Mouse (Mus musculus) embryonic facial prominence, embryonic 11.5 days (tissue): ENCODE results near the gene Ndufa8. TPM values are rescaled to one million over a fixed set of nuclear protein-coding genes. Genes with fewer than 3 reads are reported as not detected.

Experiments
- ATAC-seq: fragments of 200-750 bp; cut with Nextera tagmentation; replicated peaks from 2 replicates; pipeline ENCODE4 v1.8.0; 2017; ENCODE audit warnings: low read depth; ENCODE audit not compliant: insufficient number of reproducible peaks, low FRiP score, low TSS enrichment
- DNase-seq: peaks from one replicate; pipeline ENCODE4 v3.0.0-alpha.2; 2015; ENCODE audit warnings: low spot score
- H3K27ac ChIP-seq: fragments of 300-500 bp; sonication (generic); replicated peaks from 2 replicates; pipeline ENCODE4 v1.5.1; 2014; ENCODE audit warnings: mild to moderate bottlenecking, low read depth, low read length, control low read depth
- H3K27me3 ChIP-seq: fragments of 300-500 bp; sonication (generic); 2 replicates; pipeline ENCODE4 v1.6.1; 2014; ENCODE audit warnings: mild to moderate bottlenecking, low read length, moderate library complexity, mixed read lengths; ENCODE audit not compliant: control insufficient read depth, insufficient read depth
- H3K36me3 ChIP-seq: fragments of 300-500 bp; sonication (generic); replicated peaks from 2 replicates; pipeline ENCODE4 v1.6.1; 2014; ENCODE audit warnings: low read depth, mild to moderate bottlenecking, low read length, moderate library complexity, mixed read lengths; ENCODE audit not compliant: control insufficient read depth, insufficient read depth
- H3K4me1 ChIP-seq: fragments of 300-500 bp; sonication (generic); 2 replicates; pipeline ENCODE4 v1.6.1; 2014; ENCODE audit warnings: low read length, mixed read lengths; ENCODE audit not compliant: control insufficient read depth, insufficient read depth
- H3K4me2 ChIP-seq: fragments of 300-500 bp; sonication (generic); 2 replicates; pipeline ENCODE4 v1.6.1; 2014; ENCODE audit warnings: low read depth, mild to moderate bottlenecking, control low read depth, low read length, moderate library complexity
- H3K4me3 ChIP-seq: fragments of 300-500 bp; sonication (generic); 2 replicates; pipeline ENCODE4 v1.5.1; 2014; ENCODE audit warnings: low read depth, low read length, control low read depth
- H3K9ac ChIP-seq: fragments of 300-500 bp; sonication (generic); replicated peaks from 2 replicates; pipeline ENCODE4 v1.6.1; 2014; ENCODE audit warnings: mild to moderate bottlenecking, control low read depth, low read length
- H3K9me3 ChIP-seq: fragments of 300-500 bp; sonication (generic); replicated peaks from 2 replicates; pipeline ENCODE4 v1.6.1; 2016; ENCODE audit warnings: mild to moderate bottlenecking, low read length, inconsistent platforms, mixed read lengths; ENCODE audit not compliant: control insufficient read depth
- WGBS: fragments of 180-500 bp; shearing (Covaris S2); extraction: QIAGEN DNeasy Blood & Tissue Kit; methylation state at CpG from one replicate; pipeline ENCODE4 v1.1.7; 2014; 5-methylcytosine and 5-hydroxymethylcytosine counted together
- polyA plus RNA-seq: library from polyadenylated mRNA; unstranded; fragments of >200 nt; fragmentation: Nextera tagmentation; extraction: Ambion mirVana; gene quantifications from 2 replicates; pipeline ENCODE4 v1.2.1, GENCODE M21; 2014

Ndufa8 gene
- polyA plus RNA-seq, 1 experiment from 2014 or later = 200 TPM

DNA sequence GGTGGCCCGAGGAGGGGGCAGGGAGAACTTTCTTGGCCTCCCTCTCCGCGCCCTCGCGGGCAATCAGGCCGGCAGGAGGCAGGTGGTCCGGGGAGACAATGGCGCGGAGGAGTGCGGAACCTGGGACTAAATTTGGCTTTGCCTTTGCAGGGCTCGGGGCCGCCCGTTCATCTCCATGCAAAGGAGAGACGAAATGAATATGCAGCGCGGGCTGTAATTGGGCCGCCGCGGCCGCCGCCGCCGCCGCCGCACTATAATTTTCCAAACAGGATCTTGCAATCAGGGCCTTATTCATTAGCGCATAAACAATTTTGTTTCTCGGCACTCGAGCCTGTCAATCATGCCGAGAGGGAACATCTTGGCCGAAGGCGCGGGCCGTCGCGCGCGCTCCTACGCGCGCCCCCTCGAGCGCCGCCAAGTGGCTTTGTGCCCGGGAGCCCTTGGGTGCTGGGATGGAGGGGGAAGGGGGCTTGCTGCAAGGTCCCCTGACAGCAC is 37.8 kb downstream of the Ndufa8 start:
- H3K9ac ChIP-seq = peak overlapping the region; percentile 62
- H3K4me2 ChIP-seq = peak overlapping the region; percentile 68
- H3K4me1 ChIP-seq = peaks cover 3% of the 10 kb centered on the region; the same call in 1 of the 2 replicates
- 0 out of 2 replicates have a peak overlapping the region, but pooled peaks have one; percentile 1 for H3K27ac ChIP-seq
- under 1% methylated on average over 44 of the region's 44 CpGs for WGBS
- peak; percentile 58 for DNase-seq
- peaks cover 6% of the 10 kb centered on the region; the same call in 1 of the 2 replicates for H3K27me3 ChIP-seq
- H3K36me3 ChIP-seq = no peaks in the 10 kb centered on the region
- peak overlapping the region; percentile 37 for H3K4me3 ChIP-seq
- H3K9me3 ChIP-seq = no peaks in the 10 kb centered on the region
- ATAC-seq = 0 out of 2 replicates have a peak, but pooled peaks have one; percentile 35

GRCm38 (mm10) chr2:36010579-36010978 is 38.6 kb downstream of the Ndufa8 start:
- 32% methylated on average over 8 of the region's 8 CpGs for WGBS
- no peak overlapping the region for H3K9ac ChIP-seq
- ATAC-seq = peak; percentile 25; the same call in 1 of the 2 replicates
- H3K27ac ChIP-seq = no peak overlapping the region
- no peaks in the 10 kb centered on the region for H3K9me3 ChIP-seq
- H3K27me3 ChIP-seq = peaks cover 6% of the 10 kb centered on the region; the same call in 1 of the 2 replicates
- H3K4me3 ChIP-seq = no peak overlapping the region
- no peak for DNase-seq
- no peak overlapping the region for H3K4me2 ChIP-seq
- peaks cover 3% of the 10 kb centered on the region; the same call in 1 of the 2 replicates for H3K4me1 ChIP-seq
- H3K36me3 ChIP-seq = no peaks in the 10 kb centered on the region

GRCm38 (mm10) chr2:36009386-36009785 is 39.8 kb downstream of the Ndufa8 start:
- ATAC-seq = no peak; the same call in 1 of the 2 replicates
- Histone ChIP-seq H3K9me3 (no peaks in the 10 kb centered on the region), H3K4me3 (no peak overlapping the region), H3K4me1 (peaks cover 3% of the 10 kb centered on the region; the same call in 1 of the 2 replicates), H3K4me2 (no peak overlapping the region), H3K9ac (no peak overlapping the region), H3K27me3 (peaks cover 6% of the 10 kb centered on the region; the same call in 1 of the 2 replicates), H3K36me3 (no peaks in the 10 kb centered on the region), H3K27ac (no peak overlapping the region)
- DNase-seq = peak; percentile 89
- whole genome bisulfite sequencing = 21% methylated on average over 4 of the region's 4 CpGs

- Histone ChIP-seq H3K4me2 (no peak overlapping the region), H3K36me3 (no peaks in the 10 kb centered on the region), H3K9me3 (no peaks in the 10 kb centered on the region), H3K9ac (no peak overlapping the region), H3K27me3 (peaks cover 6% of the 10 kb centered on the region; the same call in 1 of the 2 replicates), H3K4me1 (peaks cover 3% of the 10 kb centered on the region; the same call in 1 of the 2 replicates), H3K4me3 (no peak overlapping the region), H3K27ac (no peak overlapping the region)
- ATAC-seq (no peak), DNase-seq (peak; percentile 81)
- WGBS = 31% methylated on average over 1 of the region's 1 CpGs
Measured at GRCm38 (mm10) chr2:36008071-36008470, 41.1 kb downstream of the Ndufa8 start.

DNA sequence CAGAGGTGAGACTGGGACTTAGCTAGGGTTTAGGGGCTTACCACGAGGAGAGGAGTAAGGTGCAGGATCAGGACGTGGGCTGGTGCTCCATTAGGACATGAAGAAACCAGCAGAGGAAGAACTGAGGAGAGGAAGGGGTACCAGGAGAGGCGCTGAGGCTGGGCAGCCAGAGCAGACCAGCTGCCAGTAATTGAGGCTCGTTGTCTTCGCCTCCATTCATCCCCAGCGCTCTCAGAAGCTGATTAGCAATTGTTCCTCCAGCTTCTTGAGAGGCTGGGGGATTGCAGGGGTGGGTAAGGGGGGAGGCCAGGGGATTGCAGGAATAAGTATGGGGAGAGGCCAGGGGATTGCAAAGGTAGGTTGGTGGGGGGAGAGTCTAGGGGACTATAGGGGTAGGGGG is 47.0 kb downstream of the Ndufa8 start:
- Histone ChIP-seq H3K36me3 (no peaks in the 10 kb centered on the region), H3K4me2 (no peak overlapping the region), H3K27ac (no peak overlapping the region), H3K9me3 (no peaks in the 10 kb centered on the region), H3K4me1 (no peaks in the 10 kb centered on the region), H3K9ac (no peak overlapping the region), H3K27me3 (no peaks in the 10 kb centered on the region), H3K4me3 (no peak overlapping the region)
- ATAC-seq (no peak), DNase-seq (no peak)
- 47% methylated on average over 6 of the region's 6 CpGs for WGBS

- no peak for ATAC-seq
- Histone ChIP-seq H3K27me3 (no peaks in the 10 kb centered on the region), H3K9me3 (no peaks in the 10 kb centered on the region), H3K4me2 (no peak overlapping the region), H3K27ac (no peak overlapping the region), H3K4me3 (no peak overlapping the region), H3K9ac (no peak overlapping the region), H3K4me1 (no peaks in the 10 kb centered on the region), H3K36me3 (no peaks in the 10 kb centered on the region)
- WGBS = 65% methylated on average over 1 of the region's 1 CpGs
- no peak for DNase-seq
Measured at GRCm38 (mm10) chr2:36000390-36000789, 48.8 kb downstream of the Ndufa8 start.

- Histone ChIP-seq H3K27me3 (no peaks in the 10 kb centered on the region), H3K9me3 (no peaks in the 10 kb centered on the region), H3K36me3 (no peaks in the 10 kb centered on the region), H3K9ac (no peak overlapping the region), H3K4me2 (no peak overlapping the region), H3K27ac (no peak overlapping the region), H3K4me1 (no peaks in the 10 kb centered on the region), H3K4me3 (no peak overlapping the region)
- no peak for DNase-seq
- no peak for ATAC-seq
Measured at GRCm38 (mm10) chr2:35999212-35999611, 50.0 kb downstream of the Ndufa8 start.

GRCm38 (mm10) chr2:35998416-35998815 is 50.8 kb downstream of the Ndufa8 start:
- Histone ChIP-seq H3K4me3 (no peak overlapping the region), H3K36me3 (no peaks in the 10 kb centered on the region), H3K4me2 (no peak overlapping the region), H3K27me3 (no peaks in the 10 kb centered on the region), H3K27ac (no peak overlapping the region), H3K9me3 (no peaks in the 10 kb centered on the region), H3K9ac (no peak overlapping the region), H3K4me1 (no peaks in the 10 kb centered on the region)
- 87% methylated on average over 5 of the region's 5 CpGs for WGBS
- DNase-seq = no peak
- no peak for ATAC-seq
